46 mouse cellular contexts compared by ENCODE assay signal in the genomic region with DNA sequence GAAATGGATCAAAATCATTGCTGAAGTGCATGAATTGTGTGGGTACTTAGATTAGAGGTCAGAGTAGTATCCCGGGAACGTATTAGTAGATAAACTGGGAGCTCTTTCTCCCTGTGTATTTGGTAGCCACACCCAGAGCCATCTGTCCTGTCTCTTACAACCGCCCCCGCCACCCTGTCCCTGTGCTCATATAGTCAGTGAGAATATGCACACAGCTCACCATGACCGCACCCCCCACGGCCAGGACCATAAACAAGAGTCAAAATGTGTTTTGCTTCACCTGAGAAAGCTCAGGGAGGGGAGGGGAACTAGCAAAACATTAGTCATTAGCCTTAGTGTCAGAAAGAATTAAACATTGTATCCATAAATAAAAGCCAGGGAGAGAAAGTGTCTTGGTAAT. TPM values are rescaled to one million over a fixed set of nuclear protein-coding genes. Genes with fewer than 3 reads are reported as not detected.
"Had no signal": no experiment of that assay in that cellular context is flagged by ENCODE, and none has a peak within 500 bp of the region (broad histone marks: within the 10 kb centered on the region; RNA-seq: fewer than 3 reads in every experiment).

No protein-coding gene starts in this region.

- H3K36me3 ChIP-seq: limb, embryonic 10.5 days; limb, embryonic 12.5 days; limb, embryonic 13.5 days; limb, embryonic 15.5 days; liver, embryonic 12.5 days; liver, embryonic 13.5 days; liver, embryonic 15.5 days; lung, embryonic 15.5 days; midbrain, embryonic 10.5 days; midbrain, embryonic 12.5 days; midbrain, embryonic 13.5 days; midbrain, embryonic 15.5 days; neural tube, embryonic 12.5 days; neural tube, embryonic 13.5 days had no signal

- H3K4me2 ChIP-seq: limb, embryonic 12.5 days; limb, embryonic 13.5 days; limb, embryonic 15.5 days; liver, embryonic 11.5 days; liver, embryonic 12.5 days; liver, embryonic 13.5 days; liver, embryonic 15.5 days; lung, embryonic 14.5 days; lung, embryonic 15.5 days; midbrain, embryonic 11.5 days; midbrain, embryonic 12.5 days; midbrain, embryonic 13.5 days; midbrain, embryonic 15.5 days; neural tube, embryonic 12.5 days; neural tube, embryonic 13.5 days had no signal

- ATAC-seq: liver, embryonic 12.5 days; liver, postnatal 0 days; lung, postnatal 0 days; midbrain, embryonic 13.5 days; midbrain, embryonic 15.5 days had no signal

- DNase-seq: left cerebral cortex, postnatal 4 days; liver; liver, embryonic 13.5 days; liver, postnatal 0 days; lung, adult 18-20 months; lung, adult 2 months; lung, embryonic 14.5 days; lung, postnatal 10 days; lung, postnatal 14 days; lung, postnatal 36 days; lung, postnatal 4 days; midbrain, embryonic 14.5 days had no signal

- H3K4me3 ChIP-seq: limb, embryonic 10.5 days; limb, embryonic 12.5 days; limb, embryonic 13.5 days; limb, embryonic 15.5 days; liver, embryonic 12.5 days; liver, embryonic 13.5 days; liver, embryonic 15.5 days; lung, embryonic 15.5 days; megakaryocyte, embryonic 14.5 days; midbrain, embryonic 10.5 days; midbrain, embryonic 12.5 days; midbrain, embryonic 13.5 days; midbrain, embryonic 15.5 days; myocyte; neural tube, embryonic 12.5 days; neural tube, embryonic 13.5 days had no signal

- H3K27ac ChIP-seq: limb, embryonic 10.5 days; limb, embryonic 12.5 days; limb, embryonic 13.5 days; limb, embryonic 15.5 days; liver, embryonic 12.5 days; liver, embryonic 13.5 days; liver, embryonic 14.5 days; liver, embryonic 15.5 days; lung, embryonic 15.5 days; macrophage; midbrain, embryonic 10.5 days; midbrain, embryonic 12.5 days; midbrain, embryonic 13.5 days; midbrain, embryonic 15.5 days; neural tube, embryonic 12.5 days; neural tube, embryonic 13.5 days had no signal

- H3K9me3 ChIP-seq: limb, embryonic 10.5 days; limb, embryonic 12.5 days; limb, embryonic 13.5 days; limb, embryonic 15.5 days; liver, embryonic 12.5 days; liver, embryonic 13.5 days; liver, embryonic 15.5 days; lung, embryonic 15.5 days; megakaryocyte, embryonic 14.5 days; midbrain, embryonic 10.5 days; midbrain, embryonic 12.5 days; midbrain, embryonic 13.5 days; midbrain, embryonic 15.5 days; neural tube, embryonic 12.5 days; neural tube, embryonic 13.5 days had no signal

- H3K27me3 ChIP-seq: limb, embryonic 12.5 days; limb, embryonic 13.5 days; limb, embryonic 15.5 days; liver, embryonic 12.5 days; liver, embryonic 13.5 days; liver, embryonic 15.5 days; lung, embryonic 15.5 days; midbrain, embryonic 12.5 days; midbrain, embryonic 13.5 days; midbrain, embryonic 15.5 days; neural tube, embryonic 12.5 days; neural tube, embryonic 13.5 days had no signal

- H3K9ac ChIP-seq: limb, embryonic 12.5 days; limb, embryonic 13.5 days; limb, embryonic 15.5 days; liver, embryonic 12.5 days; liver, embryonic 13.5 days; liver, embryonic 14.5 days; liver, embryonic 15.5 days; liver, postnatal 0 days; lung, embryonic 14.5 days; lung, embryonic 15.5 days; midbrain, embryonic 12.5 days; midbrain, embryonic 13.5 days; midbrain, embryonic 15.5 days; neural tube, embryonic 12.5 days; neural tube, embryonic 13.5 days had no signal

- H3K4me1 ChIP-seq: limb, embryonic 10.5 days; limb, embryonic 12.5 days; limb, embryonic 13.5 days; limb, embryonic 15.5 days; liver, embryonic 12.5 days; liver, embryonic 13.5 days; liver, embryonic 15.5 days; lung, embryonic 15.5 days; megakaryocyte, embryonic 14.5 days; midbrain, embryonic 10.5 days; midbrain, embryonic 12.5 days; midbrain, embryonic 13.5 days; midbrain, embryonic 15.5 days; neural tube, embryonic 12.5 days; neural tube, embryonic 13.5 days had no signal

RNA-seq across cellular contexts. Expression of a gene that starts 18.7 kb away (rescaled TPM):
- total RNA-seq: left cerebral cortex, postnatal 10 days; left cerebral cortex, postnatal 14 days; left cerebral cortex, postnatal 25 days; left cerebral cortex, postnatal 36 days; left cerebral cortex, postnatal 4 days; liver, adult 2 months; megakaryocyte progenitor cell, adult 5-6 weeks; megakaryocyte, adult 5-6 weeks; megakaryocyte-erythroid progenitor cell, adult 5-6 weeks; midbrain, postnatal 0 days; monocyte, adult 5-6 weeks had no signal
- polyA plus RNA-seq: limb, embryonic 10.5 days; limb, embryonic 12.5 days; limb, embryonic 13.5 days; limb, embryonic 14.5 days; limb, embryonic 15.5 days; liver, adult 2 months; liver, embryonic 11.5 days; liver, embryonic 12.5 days; liver, embryonic 13.5 days; liver, embryonic 14.5 days; liver, embryonic 15.5 days; liver, embryonic 16.5 days; liver, postnatal 0 days; lung, adult 2 months; lung, embryonic 15.5 days; lung, embryonic 16.5 days; lung, postnatal 0 days; macrophage; midbrain, embryonic 10.5 days; midbrain, embryonic 11.5 days; midbrain, embryonic 12.5 days; midbrain, embryonic 14.5 days; midbrain, embryonic 15.5 days; myocyte; neural tube, embryonic 11.5 days; neural tube, embryonic 12.5 days; neural tube, embryonic 13.5 days had no signal
